Mouse (Mus musculus) MEL (cell line): ENCODE data around the gene Gm42674.

Experiments used
- CTCF ChIP-seq, 3 experiments: IDR thresholded peaks in 2 of 3; conservative IDR thresholded peaks in 1 of 3; 2 replicates each; pipeline ENCODE4 v1.5.1; 2011 to 2012; ENCODE audit warnings: low read length in 3 of 3, low read depth in 2 of 3, mild to moderate bottlenecking in 2 of 3, improper control_type of control experiment in 1 of 3, inconsistent platforms in 1 of 3, mixed read lengths in 1 of 3, moderate library complexity in 1 of 3; ENCODE audit not compliant: control insufficient read depth in 1 of 3, insufficient read depth in 1 of 3, poor library complexity in 1 of 3, severe bottlenecking in 1 of 3
- POLR2A ChIP-seq, 2 experiments: IDR thresholded peaks; 2 replicates each; pipeline ENCODE4 v1.6.1; 2011 to 2012; ENCODE audit warnings: low read length in 2 of 2, mild to moderate bottlenecking in 2 of 2, control low read depth in 1 of 2, improper control_type of control experiment in 1 of 2, low read depth in 1 of 2, moderate library complexity in 1 of 2; ENCODE audit not compliant: control insufficient read depth in 1 of 2, insufficient read depth in 1 of 2, poor library complexity in 1 of 2
- RAD21 ChIP-seq: IDR thresholded peaks from 2 replicates; pipeline ENCODE4 v1.6.1; 2011; ENCODE audit warnings: mild to moderate bottlenecking, low read depth, low read length, improper control_type of control experiment
- ZMIZ1 ChIP-seq: IDR thresholded peaks from 2 replicates; pipeline ENCODE4 v1.6.1; 2012; ENCODE audit warnings: low read depth, mild to moderate bottlenecking, inconsistent platforms, low read length, improper control_type of control experiment, moderate library complexity

- TF ChIP-seq ZMIZ1 (no peak), POLR2A (IDR thresholded peaks at IDR 0.05; ENCODE audit: control insufficient read depth in 1 of 2, insufficient read depth in 1 of 2, low read depth in 1 of 2, low read length in 2 of 2, poor library complexity in 1 of 2) (no peak), CTCF (IDR thresholded peaks at IDR 0.05 in 2 of 3, conservative IDR thresholded peaks at IDR 0.05 in 1 of 3; ENCODE audit: control insufficient read depth in 1 of 3, insufficient read depth in 1 of 3, low read depth in 2 of 3, low read length in 3 of 3, poor library complexity in 1 of 3, severe bottlenecking in 1 of 3) (no peak), RAD21 (no peak)
Observed at GRCm38 (mm10) chr3:90604416-90604815, 2.7 kb downstream of the Gm42674 start.
